Mouse (Mus musculus) urinary bladder, postnatal 36 days (tissue): ENCODE measurements around the gene Anp32b.

ENCODE experiments used
- DNase-seq, 2 experiments: peaks; one replicate each; pipeline ENCODE4 v3.0.0; 2022; ENCODE audit warnings: low spot score in 2 of 2, mixed read lengths in 1 of 2

Anp32b gene

GRCm38 (mm10) chr4:46450519-46451131 lies at the start of gene Anp32b:
Gene Anp32b, plus strand, starts transcription at chr4:46450902.
- peak; percentile 91 for DNase-seq

- no peak for DNase-seq
These were observed 46.5 kb upstream of the Anp32b start for GRCm38 (mm10) chr4:46404042-46404795.

- no peak for DNase-seq
These were observed 43.6 kb upstream of the Anp32b start for GRCm38 (mm10) chr4:46406966-46407703.

- no peak for DNase-seq
These were observed 40.0 kb upstream of the Anp32b start for GRCm38 (mm10) chr4:46410677-46411076.

GRCm38 (mm10) chr4:46411489-46411888 lies 39.2 kb upstream of the Anp32b start:
- DNase-seq: no peak

DNA sequence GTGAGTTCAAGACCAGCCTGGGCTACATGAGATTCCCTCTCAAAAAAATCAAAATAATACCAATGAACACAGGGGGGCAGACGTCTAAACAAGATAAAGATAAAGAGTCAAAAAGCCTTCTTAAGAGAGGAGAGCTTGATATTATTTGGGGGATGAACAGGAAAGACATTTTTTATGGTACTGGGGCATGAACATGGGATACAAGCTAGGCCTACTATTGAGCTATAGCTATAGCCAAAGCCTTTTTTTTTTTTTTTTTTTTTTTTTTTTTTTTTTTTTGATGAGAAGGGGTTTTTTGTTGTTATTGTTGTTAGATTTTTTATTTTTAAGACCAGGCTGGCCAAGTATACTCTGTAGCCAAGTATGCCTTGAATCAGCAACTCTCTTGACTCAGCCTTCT lies 38.6 kb upstream of the Anp32b start:
- DNase-seq: no peak

DNA sequence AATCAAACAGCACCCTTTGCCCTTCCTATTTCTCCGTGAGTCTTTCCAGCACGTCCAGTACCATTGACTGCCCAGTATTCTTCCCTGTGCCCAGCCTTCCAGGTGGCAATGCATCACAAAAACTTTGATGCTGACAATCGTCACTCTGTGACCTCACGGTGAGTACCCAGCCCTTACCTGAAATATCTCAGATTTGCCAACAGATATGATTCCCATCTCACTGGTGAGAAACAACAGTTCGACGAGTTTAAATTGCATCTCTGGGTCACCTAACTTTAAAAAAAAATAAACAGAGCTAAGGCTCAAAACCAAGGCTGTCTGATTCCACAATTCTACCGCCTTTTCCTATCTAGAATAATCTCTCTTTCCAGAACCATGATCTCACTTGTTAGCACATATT lies 37.3 kb upstream of the Anp32b start, which contains the start of gene Hemgn:
TSS of gene Hemgn (minus strand) at position 101 of the 400 bp plus-strand sequence.
- DNase-seq: no peak

DNA sequence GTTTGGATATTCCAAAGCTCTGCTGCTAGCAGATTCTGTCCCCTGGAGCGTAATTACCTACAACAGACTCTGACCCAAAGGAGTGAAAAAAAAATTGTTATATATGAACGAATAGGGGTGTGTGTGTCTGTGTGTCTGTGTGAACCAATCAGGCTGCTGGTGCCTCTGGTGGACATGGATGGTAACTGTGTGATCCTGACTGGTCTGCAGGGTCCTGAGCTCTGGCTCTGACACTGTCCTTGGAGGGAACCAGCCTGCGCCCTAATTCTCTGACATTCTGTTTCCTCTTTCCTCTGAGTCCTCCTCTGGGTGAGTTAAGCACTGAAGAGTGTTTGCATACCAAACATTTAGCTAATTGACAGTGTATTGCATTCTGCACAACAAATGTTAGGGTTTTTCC lies 33.2 kb upstream of the Anp32b start:
- DNase-seq: peak in 1 of 2 experiments; percentile 22

GRCm38 (mm10) chr4:46418851-46419250 lies 31.9 kb upstream of the Anp32b start:
- no peak for DNase-seq

DNA sequence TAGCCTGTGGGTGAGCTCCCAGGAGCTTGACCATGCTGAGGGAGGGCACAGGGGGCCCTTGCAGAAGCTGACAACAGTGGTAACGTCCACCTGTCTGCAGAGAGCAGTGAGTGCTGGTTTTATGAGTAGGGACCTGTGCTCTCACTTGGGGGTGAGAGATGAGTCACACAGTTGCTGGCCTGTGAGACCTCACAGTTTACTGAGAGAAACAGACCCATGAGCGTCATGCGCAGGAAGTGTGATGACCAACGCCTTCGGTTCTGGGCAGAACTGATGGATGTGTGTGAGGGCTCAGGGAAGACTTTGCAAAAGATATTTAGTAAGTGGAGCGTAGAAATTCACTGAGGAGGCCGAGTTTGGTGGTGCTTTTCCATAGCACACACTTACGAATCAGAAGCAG lies 28.1 kb upstream of the Anp32b start:
- no peak for DNase-seq

DNA sequence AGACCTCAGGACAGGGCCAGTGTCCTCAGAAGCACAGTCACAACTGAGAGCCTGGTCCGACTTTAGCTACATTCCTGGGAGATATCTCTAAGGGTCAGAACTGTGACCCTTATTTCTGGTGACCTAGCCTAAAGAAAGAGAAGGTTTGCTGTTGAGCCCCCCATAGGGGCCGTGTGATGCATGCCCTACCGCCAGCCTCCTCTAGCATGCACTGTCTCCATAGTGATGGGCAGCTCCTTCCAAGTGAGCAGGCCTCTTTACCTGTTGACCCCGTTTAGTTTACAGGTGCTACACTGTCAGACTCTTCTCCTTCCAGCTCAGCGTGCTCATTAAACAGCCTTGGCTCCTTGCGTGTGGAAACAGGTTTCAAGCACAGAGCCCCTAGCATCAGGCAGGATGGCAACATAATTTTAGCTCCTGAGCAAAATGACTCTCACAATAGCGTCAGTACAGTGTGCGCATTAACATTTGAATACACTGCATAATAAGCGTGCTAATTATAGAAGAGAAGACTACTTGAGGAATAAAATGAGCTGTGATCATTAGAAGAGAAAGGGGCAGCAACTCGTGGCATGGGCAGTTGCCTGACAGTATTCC lies 21.7 kb upstream of the Anp32b start:
- DNase-seq: no peak

- no peak for DNase-seq
These were observed 18.2 kb upstream of the Anp32b start for GRCm38 (mm10) chr4:46432339-46433036.

DNA sequence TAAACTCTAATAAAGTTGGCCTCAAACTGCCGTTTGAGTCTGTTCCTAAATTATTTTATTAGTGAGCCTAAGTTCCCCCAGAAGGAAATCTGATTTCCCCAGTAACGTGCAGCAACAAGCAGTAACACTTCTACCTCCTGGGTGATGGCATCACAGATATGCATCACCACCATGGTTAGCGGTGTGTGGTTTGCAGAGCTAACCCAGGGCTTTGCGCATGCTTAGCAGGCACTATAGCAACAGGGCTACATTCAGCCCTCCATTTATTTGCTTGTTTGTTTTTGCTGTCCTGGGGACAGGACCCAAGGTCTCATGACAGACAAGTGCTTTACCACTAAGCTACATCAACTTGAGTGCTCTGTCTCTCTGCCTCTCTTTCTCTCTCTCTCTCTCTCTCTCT lies 8.2 kb upstream of the Anp32b start:
- peak; percentile 14 to 35 for DNase-seq

DNA sequence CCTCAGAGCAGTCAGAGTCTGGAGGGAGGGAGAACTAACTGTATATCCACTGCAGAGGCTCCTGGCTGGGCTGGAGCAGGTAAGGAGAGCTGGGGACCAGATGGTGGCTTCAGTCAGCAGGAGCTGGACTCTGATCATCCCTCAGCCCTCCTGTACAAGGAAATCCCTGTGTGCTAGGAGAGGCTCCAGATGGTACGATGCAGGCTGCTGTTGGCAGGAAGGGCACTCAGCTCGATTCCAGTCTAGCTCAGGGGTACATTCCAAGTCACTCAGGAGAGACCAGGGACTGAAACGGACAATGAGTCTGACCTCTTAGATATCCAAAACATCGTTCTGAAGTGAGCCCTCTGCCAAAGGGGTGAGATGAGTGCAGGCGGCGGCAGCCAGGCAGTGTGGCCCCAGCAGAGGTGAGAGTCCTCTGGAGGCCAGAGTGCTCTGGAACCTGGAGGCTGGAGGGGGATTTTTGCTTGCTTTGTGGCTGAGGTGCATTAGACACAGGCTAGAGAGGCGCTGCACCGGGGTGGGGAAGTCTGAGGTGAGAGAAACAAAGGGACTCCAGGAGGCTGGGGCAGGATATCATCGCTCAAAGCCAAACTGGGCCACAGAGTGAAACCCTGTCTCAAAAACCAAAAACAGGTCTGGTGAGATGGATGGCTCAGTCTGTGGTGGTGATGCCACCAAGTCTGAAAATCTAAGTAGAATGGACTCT lies 5.3 kb upstream of the Anp32b start:
- no peak for DNase-seq

- no peak for DNase-seq
These were observed 3.2 kb upstream of the Anp32b start for GRCm38 (mm10) chr4:46447461-46447860.

DNA sequence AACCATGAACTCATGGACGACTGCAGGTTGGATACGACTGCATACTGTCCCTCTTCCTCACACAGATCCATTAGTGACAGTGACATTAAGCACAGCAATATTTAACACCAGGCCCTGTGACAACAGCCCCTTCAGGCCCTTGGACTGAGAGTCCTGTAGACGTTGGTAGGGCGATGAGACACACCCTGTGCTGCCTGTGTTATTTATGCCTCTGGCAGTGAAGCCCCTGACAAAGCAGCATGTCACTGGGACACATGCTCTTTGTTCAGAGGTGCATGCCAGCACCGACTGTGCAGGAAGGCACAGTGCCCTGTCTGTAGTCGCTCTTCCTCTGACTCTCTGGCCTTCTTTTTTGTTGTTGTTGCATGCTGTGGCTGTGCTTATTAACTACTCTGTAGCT lies 1.8 kb upstream of the Anp32b start:
- no peak for DNase-seq

DNA sequence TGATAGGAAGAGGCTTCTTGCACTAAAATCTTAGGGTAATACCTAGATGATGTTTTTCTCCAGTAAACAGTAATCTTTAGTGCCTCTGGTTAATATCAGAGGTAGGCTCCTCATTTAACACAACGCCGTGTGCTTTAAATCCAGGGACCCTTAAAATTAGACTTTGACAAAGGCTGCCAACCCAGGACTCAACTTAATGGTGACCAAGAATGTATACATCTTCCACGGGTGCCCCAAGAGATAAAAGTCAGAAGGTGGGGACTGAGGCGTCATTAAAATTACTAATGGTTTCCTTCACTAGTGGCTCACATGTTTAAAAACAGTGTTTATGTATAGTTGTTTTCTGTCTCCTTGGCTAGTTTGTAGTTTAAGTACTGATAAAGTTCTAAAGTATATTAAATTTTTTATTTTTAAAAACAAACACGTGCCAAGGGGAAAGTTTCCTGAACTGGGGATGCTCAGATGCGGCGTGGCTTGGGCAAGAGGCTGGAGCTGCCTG lies 633 bp upstream of the Anp32b start:
- no peak for DNase-seq

DNA sequence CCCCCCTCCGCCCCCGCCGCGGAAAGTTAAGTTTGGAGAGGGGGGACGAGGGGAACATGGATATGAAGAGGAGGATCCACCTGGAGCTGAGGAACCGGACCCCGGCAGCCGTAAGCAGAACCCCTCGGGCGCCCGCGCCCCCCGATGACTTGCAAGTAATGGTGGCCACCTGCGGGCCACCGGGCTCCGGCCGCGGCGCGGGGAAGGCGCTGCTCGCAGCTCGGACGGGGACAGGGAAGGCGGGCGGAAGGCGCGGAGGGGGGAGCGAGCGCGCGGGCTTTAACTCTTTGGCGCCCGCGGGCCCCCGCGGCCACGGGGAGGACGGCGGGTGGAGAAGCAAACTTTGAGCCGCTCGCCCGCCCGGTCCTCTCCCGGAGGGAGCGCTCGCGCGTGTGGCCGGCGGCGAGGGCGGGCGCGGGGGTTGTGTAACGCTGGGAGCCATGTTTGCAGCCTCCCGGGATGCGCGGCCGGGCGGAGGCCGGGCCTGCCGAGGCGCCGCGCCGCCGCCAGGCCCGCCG lies 597 bp downstream of the Anp32b start:
- peak; percentile 67 to 72 for DNase-seq

- DNase-seq: peak; percentile 66 to 68
These were observed 1.2 kb downstream of the Anp32b start for GRCm38 (mm10) chr4:46451758-46452480.

- peak; percentile 31 to 48 for DNase-seq
These were observed 1.8 kb downstream of the Anp32b start for GRCm38 (mm10) chr4:46452481-46452850.
